Mouse (Mus musculus): ENCODE measurements around the gene Noa1. TPM values are rescaled to one million over a fixed set of nuclear protein-coding genes. Genes with fewer than 3 reads are reported as not detected.

Noa1 gene
- polyA plus RNA-seq, 1 experiment, result 10.1 TPM

- no peak overlapping the region for H3K27ac ChIP-seq (ENCODE audit: insufficient read depth, low read depth, low read length)
- H3K4me3 ChIP-seq (ENCODE audit: insufficient read depth, low read length), result no peak overlapping the region
- H3K4me1 ChIP-seq (ENCODE audit: control insufficient read depth, insufficient read depth, low read length), result peaks cover 15% of the 10 kb centered on the region
- no peak for TF ChIP-seq POLR2A (IDR thresholded peaks at IDR 0.05; ENCODE audit: borderline replicate concordance, low read depth, low read length)
- no peak for TF ChIP-seq CTCF (IDR thresholded peaks at IDR 0.05; ENCODE audit: low read depth, low read length)
Measured at GRCm38 (mm10) chr5:77244331-77244987, 65.4 kb downstream of the Noa1 start.

Other genes starting within 250 kb of the Noa1 start
- 1.7 TPM in 1 of 2 replicates, not detected in the other for gene Hopx, start 195.0 kb downstream of the Noa1 start, polyA plus RNA-seq (2012; ENCODE audit: insufficient read depth, insufficient read length, missing spikeins)
- not detected in 2 replicates for gene Spink2, start 98.6 kb downstream of the Noa1 start, polyA plus RNA-seq (2012; ENCODE audit: insufficient read depth, insufficient read length, missing spikeins)
- 14.2 and 16.6 TPM in 2 replicates for gene Rest, start 44.6 kb downstream of the Noa1 start, polyA plus RNA-seq (2012; ENCODE audit: insufficient read depth, insufficient read length, missing spikeins)
- gene Polr2b, start 63 bp upstream of the Noa1 start, polyA plus RNA-seq (2012; ENCODE audit: insufficient read depth, insufficient read length, missing spikeins), result 31.0 and 35.9 TPM in 2 replicates
- 6.6 and 7.3 TPM in 2 replicates for gene Igfbp7, start 98.0 kb upstream of the Noa1 start, polyA plus RNA-seq (2012; ENCODE audit: insufficient read depth, insufficient read length, missing spikeins)

Measured in bone marrow macrophage, adult 2 months (primary cell).